Mouse (Mus musculus) forebrain, embryonic 15.5 days (tissue): ENCODE results near the gene Tomm40. TPM values are rescaled to one million over a fixed set of nuclear protein-coding genes. Genes with fewer than 3 reads are reported as not detected.

Experiments used
- ATAC-seq: fragments of 200-750 bp; cut with Nextera tagmentation; replicated peaks from 2 replicates; pipeline ENCODE4 v1.8.0; 2017; ENCODE audit warnings: mild to moderate bottlenecking, moderate TSS enrichment, moderate library complexity
- H3K27ac ChIP-seq: fragments of 300-500 bp; sonication (generic); replicated peaks from 2 replicates; pipeline ENCODE4 v1.5.1; 2015; ENCODE audit warnings: mild to moderate bottlenecking, inconsistent platforms
- H3K27me3 ChIP-seq: fragments of 300-500 bp; sonication (generic); 2 replicates; pipeline ENCODE4 v1.6.1; 2015; ENCODE audit warnings: inconsistent platforms
- H3K36me3 ChIP-seq: fragments of 300-500 bp; sonication (generic); 2 replicates; pipeline ENCODE4 v1.6.1; 2015; ENCODE audit warnings: mild to moderate bottlenecking, inconsistent platforms
- H3K4me1 ChIP-seq: fragments of 300-500 bp; sonication (generic); 2 replicates; pipeline ENCODE4 v1.6.1; 2015; ENCODE audit warnings: inconsistent platforms
- H3K4me2 ChIP-seq: fragments of 300-500 bp; sonication (generic); replicated peaks from 2 replicates; pipeline ENCODE4 v1.6.1; 2015; ENCODE audit warnings: mild to moderate bottlenecking, inconsistent platforms
- H3K4me3 ChIP-seq: fragments of 300-500 bp; sonication (generic); 2 replicates; pipeline ENCODE4 v1.5.1; 2015; ENCODE audit warnings: mild to moderate bottlenecking, inconsistent platforms
- H3K9ac ChIP-seq: fragments of 300-500 bp; sonication (generic); replicated peaks from 2 replicates; pipeline ENCODE4 v1.6.1; 2015; ENCODE audit warnings: mild to moderate bottlenecking, inconsistent platforms
- H3K9me3 ChIP-seq: fragments of 300-500 bp; sonication (generic); 2 replicates; pipeline ENCODE4 v1.6.1; 2016; ENCODE audit warnings: inconsistent platforms
- WGBS: fragments of 180-500 bp; shearing (Covaris S2); methylation state at CpG from one replicate; pipeline ENCODE4 v1.1.7; 2015; ENCODE audit warnings: mixed read lengths; 5-methylcytosine and 5-hydroxymethylcytosine counted together
- polyA plus RNA-seq: library from polyadenylated mRNA; unstranded; fragments of >200 nt; fragmentation: Nextera tagmentation; extraction: Ambion mirVana; gene quantifications from 2 replicates; pipeline ENCODE4 v1.2.1, GENCODE M21; 2015

Tomm40 gene
- polyA plus RNA-seq, result 137 and 147 TPM in 2 replicates

- peaks cover 18% of the 10 kb centered on the region for H3K36me3 ChIP-seq
- peak; percentile 99 for ATAC-seq
- peak within 1 kb of the TSS; percentile 95 for H3K4me2 ChIP-seq
- H3K4me3 ChIP-seq, result peak within 1 kb of the TSS; percentile 73
- H3K27ac ChIP-seq, result peak within 1 kb of the TSS; percentile 91
- peaks cover 22% of the 10 kb centered on the region for H3K4me1 ChIP-seq
- no peaks in the 10 kb centered on the region for H3K27me3 ChIP-seq
- no peaks in the 10 kb centered on the region for H3K9me3 ChIP-seq
- peak within 1 kb of the TSS; percentile 70 for H3K9ac ChIP-seq
- WGBS, result under 1% methylated on average over 54 of the region's 59 CpGs
These were observed at the start of gene Tomm40 for GRCm38 (mm10) chr7:19715239-19716054. Tomm40 (minus strand) TSS chr7:19715438.

- Histone ChIP-seq H3K4me1 (peaks cover 2% of the 10 kb centered on the region; the same call in 1 of the 2 replicates), H3K4me2 (no peak overlapping the region), H3K27me3 (peaks cover 12% of the 10 kb centered on the region), H3K9me3 (no peaks in the 10 kb centered on the region), H3K27ac (no peak overlapping the region), H3K9ac (no peak overlapping the region), H3K4me3 (no peak overlapping the region), H3K36me3 (no peaks in the 10 kb centered on the region)
- WGBS, result 91% methylated on average over 9 of the region's 9 CpGs
- no peak for ATAC-seq
These were observed 49.3 kb upstream of the Tomm40 start for GRCm38 (mm10) chr7:19764581-19764980.

DNA sequence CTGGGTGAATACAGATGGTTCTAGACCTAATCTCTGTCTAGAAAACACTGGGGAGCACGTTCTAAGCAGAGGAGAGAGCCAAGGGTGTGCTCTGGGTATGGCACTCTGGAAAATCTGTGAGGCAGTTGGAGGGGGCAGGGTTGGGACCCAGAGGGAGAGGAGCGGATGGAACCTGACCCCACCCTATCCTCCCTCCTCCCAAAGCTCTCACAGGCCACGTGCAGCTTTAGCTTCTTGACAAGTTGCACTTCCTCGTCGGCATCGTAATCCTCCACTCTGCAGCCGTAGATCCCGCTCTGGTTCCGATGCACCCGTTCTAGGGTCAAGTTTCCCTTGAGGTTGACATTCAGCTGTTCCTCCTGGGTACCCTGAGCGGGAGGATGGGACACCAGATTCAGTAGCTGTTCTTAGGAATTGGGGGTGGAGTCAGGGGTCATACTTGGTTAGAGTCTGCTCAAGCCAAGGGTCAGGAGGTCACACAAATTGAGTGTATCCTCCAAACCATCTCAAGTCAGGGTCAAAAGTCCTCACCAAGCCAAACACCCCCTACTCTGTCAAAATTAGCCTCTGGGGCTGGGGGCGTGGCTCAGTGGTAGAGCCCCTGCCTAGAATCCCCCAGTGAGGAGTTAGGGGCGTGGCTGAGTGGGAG is 48.7 kb upstream of the Tomm40 start:
- H3K4me3 ChIP-seq, result no peak overlapping the region
- H3K4me2 ChIP-seq, result no peak overlapping the region
- WGBS, result 90% methylated on average over 13 of the region's 13 CpGs
- no peak overlapping the region for H3K27ac ChIP-seq
- H3K9ac ChIP-seq, result no peak overlapping the region
- no peaks in the 10 kb centered on the region for H3K4me1 ChIP-seq
- H3K9me3 ChIP-seq, result no peaks in the 10 kb centered on the region
- ATAC-seq, result no peak
- H3K27me3 ChIP-seq, result peaks cover 5% of the 10 kb centered on the region
- no peaks in the 10 kb centered on the region for H3K36me3 ChIP-seq

- H3K4me2 ChIP-seq, result no peak overlapping the region
- H3K9ac ChIP-seq, result no peak overlapping the region
- no peaks in the 10 kb centered on the region for H3K4me1 ChIP-seq
- no peaks in the 10 kb centered on the region for H3K9me3 ChIP-seq
- no peaks in the 10 kb centered on the region for H3K27me3 ChIP-seq
- H3K27ac ChIP-seq, result no peak overlapping the region
- no peak overlapping the region for H3K4me3 ChIP-seq
- ATAC-seq, result no peak
- 91% methylated on average over 11 of the region's 11 CpGs for WGBS
- no peaks in the 10 kb centered on the region for H3K36me3 ChIP-seq
These were observed 47.0 kb upstream of the Tomm40 start for GRCm38 (mm10) chr7:19762283-19762682.

DNA sequence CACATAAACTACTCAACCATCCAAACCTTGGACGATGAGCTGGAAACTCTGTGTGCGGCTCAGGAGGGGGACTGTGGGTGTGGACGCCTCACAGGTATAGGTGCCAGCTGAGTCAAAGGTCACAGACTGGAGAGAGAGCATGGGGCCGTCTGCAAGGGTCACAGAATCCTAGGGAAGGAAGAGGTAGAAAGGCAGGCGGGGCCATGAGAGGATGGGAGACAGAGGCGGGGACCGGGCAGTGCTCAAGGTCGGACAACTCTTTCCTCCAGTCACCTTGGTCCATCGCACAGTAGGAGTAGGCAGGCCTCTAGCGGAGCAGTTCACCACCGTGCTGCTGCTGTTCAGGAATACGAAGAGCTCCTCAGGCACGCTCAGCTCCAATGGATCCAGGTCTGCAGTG is 44.8 kb upstream of the Tomm40 start:
- H3K9ac ChIP-seq, result no peak overlapping the region
- ATAC-seq, result no peak
- no peaks in the 10 kb centered on the region for H3K4me1 ChIP-seq
- H3K4me2 ChIP-seq, result no peak overlapping the region
- no peaks in the 10 kb centered on the region for H3K27me3 ChIP-seq
- H3K36me3 ChIP-seq, result no peaks in the 10 kb centered on the region
- 90% methylated on average over 13 of the region's 13 CpGs for WGBS
- no peaks in the 10 kb centered on the region for H3K9me3 ChIP-seq
- H3K27ac ChIP-seq, result no peak overlapping the region
- H3K4me3 ChIP-seq, result no peak overlapping the region

- no peaks in the 10 kb centered on the region for H3K4me1 ChIP-seq
- no peaks in the 10 kb centered on the region for H3K36me3 ChIP-seq
- H3K27ac ChIP-seq, result no peak overlapping the region
- H3K27me3 ChIP-seq, result no peaks in the 10 kb centered on the region
- 92% methylated on average over 13 of the region's 13 CpGs for WGBS
- no peak overlapping the region for H3K4me3 ChIP-seq
- H3K9me3 ChIP-seq, result no peaks in the 10 kb centered on the region
- ATAC-seq, result no peak
- H3K4me2 ChIP-seq, result no peak overlapping the region
- no peak overlapping the region for H3K9ac ChIP-seq
These were observed 43.4 kb upstream of the Tomm40 start for GRCm38 (mm10) chr7:19758623-19759022.

DNA sequence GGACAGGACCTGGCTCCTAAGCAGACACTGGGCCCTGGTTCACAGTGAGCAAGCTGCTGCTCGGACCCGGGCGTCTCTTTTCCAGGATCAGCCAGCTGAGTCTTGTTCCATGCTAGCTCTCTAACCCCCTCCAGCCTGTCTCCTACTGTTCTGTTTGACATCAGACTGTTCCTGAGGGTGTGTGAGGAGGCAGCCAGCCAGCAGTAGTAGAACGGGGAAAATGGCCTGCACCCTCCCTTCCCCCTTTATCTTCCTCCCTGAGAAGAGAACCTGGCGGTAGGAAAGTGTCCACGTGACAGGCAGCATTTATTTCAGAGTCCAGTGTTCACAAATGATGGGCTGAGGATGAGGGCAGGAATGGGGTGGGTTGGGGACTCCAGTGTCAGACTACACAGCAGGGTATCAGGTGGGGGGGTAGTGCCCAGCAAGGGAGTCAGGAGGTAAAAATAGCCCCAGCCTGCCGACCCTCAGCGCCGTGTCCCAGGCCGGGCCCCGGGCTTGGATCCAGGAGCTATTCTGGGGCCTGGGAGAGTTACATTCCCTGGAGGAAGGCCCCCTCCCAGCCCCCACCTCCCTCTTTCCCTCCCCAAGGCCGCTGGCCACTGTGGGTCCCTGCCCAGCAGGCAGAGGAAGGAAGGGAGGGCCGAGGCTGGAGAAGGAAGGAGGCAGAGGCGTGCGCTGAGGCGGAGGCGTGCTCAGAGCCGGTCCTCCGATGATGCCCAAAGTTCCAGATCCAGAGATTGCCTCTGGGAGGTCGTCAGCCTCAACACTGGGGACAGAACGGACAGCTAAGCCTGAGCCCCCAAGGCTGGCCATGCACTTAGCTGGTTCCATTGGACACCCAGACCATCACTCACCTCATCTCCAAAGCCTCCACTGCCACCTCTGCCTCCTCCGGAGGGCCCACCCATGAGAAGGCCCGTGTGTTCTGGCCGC is 40.9 kb upstream of the Tomm40 start:
- H3K27ac ChIP-seq, result no peak overlapping the region
- no peaks in the 10 kb centered on the region for H3K9me3 ChIP-seq
- no peak for ATAC-seq
- H3K4me3 ChIP-seq, result no peak overlapping the region
- 79% methylated on average over 24 of the region's 24 CpGs for WGBS
- H3K4me1 ChIP-seq, result no peaks in the 10 kb centered on the region
- no peaks in the 10 kb centered on the region for H3K36me3 ChIP-seq
- H3K27me3 ChIP-seq, result no peaks in the 10 kb centered on the region
- no peak overlapping the region for H3K9ac ChIP-seq
- no peak overlapping the region for H3K4me2 ChIP-seq

DNA sequence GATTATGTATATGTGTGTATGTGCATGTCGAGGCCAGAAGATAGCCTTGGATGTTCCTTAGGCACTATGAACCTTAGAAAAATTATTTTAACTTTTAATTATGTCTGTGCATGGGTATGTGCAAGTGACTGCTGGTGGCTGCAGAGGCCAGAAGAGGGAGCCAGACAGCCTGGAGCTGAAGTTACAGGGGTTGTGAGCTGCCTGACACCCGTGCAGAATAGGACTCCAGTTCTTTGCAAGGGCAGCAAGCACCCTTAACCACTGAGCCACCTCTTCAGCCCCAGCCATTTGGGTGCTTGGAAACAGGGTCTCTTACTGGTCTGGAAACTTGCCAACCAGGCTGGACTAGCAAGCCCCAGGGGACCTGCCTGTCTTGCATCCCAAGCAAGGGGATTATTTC is 39.8 kb upstream of the Tomm40 start:
- ATAC-seq, result no peak
- no peak overlapping the region for H3K4me3 ChIP-seq
- 79% methylated on average over 2 of the region's 2 CpGs for WGBS

GRCm38 (mm10) chr7:19754065-19754464 is 38.8 kb upstream of the Tomm40 start:
- Histone ChIP-seq H3K9ac (no peak overlapping the region), H3K4me1 (peaks cover 8% of the 10 kb centered on the region; the same call in 1 of the 2 replicates), H3K9me3 (no peaks in the 10 kb centered on the region), H3K4me2 (no peak overlapping the region), H3K36me3 (no peaks in the 10 kb centered on the region), H3K4me3 (no peak overlapping the region), H3K27ac (no peak overlapping the region), H3K27me3 (no peaks in the 10 kb centered on the region)
- no peak for ATAC-seq
- WGBS, result 82% methylated on average over 1 of the region's 1 CpGs

More for the DNA sequence above, 39.8 kb upstream of the Tomm40 start:
- Histone ChIP-seq H3K9me3 (no peaks in the 10 kb centered on the region), H3K4me1 (peaks cover 6% of the 10 kb centered on the region; the same call in 1 of the 2 replicates), H3K27me3 (no peaks in the 10 kb centered on the region), H3K36me3 (no peaks in the 10 kb centered on the region), H3K27ac (no peak overlapping the region), H3K4me2 (no peak overlapping the region), H3K9ac (no peak overlapping the region)

GRCm38 (mm10) chr7:19753587-19753986 is 38.3 kb upstream of the Tomm40 start:
- H3K9me3 ChIP-seq, result no peaks in the 10 kb centered on the region
- no peak overlapping the region for H3K4me2 ChIP-seq
- H3K27me3 ChIP-seq, result no peaks in the 10 kb centered on the region
- H3K27ac ChIP-seq, result no peak overlapping the region
- ATAC-seq, result no peak
- H3K4me3 ChIP-seq, result no peak overlapping the region
- H3K36me3 ChIP-seq, result no peaks in the 10 kb centered on the region
- 83% methylated on average over 7 of the region's 7 CpGs for WGBS
- H3K4me1 ChIP-seq, result peaks cover 11% of the 10 kb centered on the region
- no peak overlapping the region for H3K9ac ChIP-seq

- Histone ChIP-seq H3K9me3 (no peaks in the 10 kb centered on the region), H3K4me1 (peaks cover 21% of the 10 kb centered on the region), H3K4me3 (no peak overlapping the region), H3K27me3 (no peaks in the 10 kb centered on the region), H3K27ac (no peak overlapping the region), H3K9ac (no peak overlapping the region), H3K4me2 (no peak overlapping the region), H3K36me3 (no peaks in the 10 kb centered on the region)
- WGBS, result 75% methylated on average over 8 of the region's 8 CpGs
- ATAC-seq, result no peak
These were observed 37.4 kb upstream of the Tomm40 start for GRCm38 (mm10) chr7:19752652-19753051.

GRCm38 (mm10) chr7:19751070-19751383 is 35.8 kb upstream of the Tomm40 start:
- Histone ChIP-seq H3K9me3 (no peaks in the 10 kb centered on the region), H3K4me1 (peaks cover 34% of the 10 kb centered on the region), H3K4me2 (no peak overlapping the region), H3K4me3 (no peak overlapping the region), H3K27ac (no peak overlapping the region), H3K27me3 (no peaks in the 10 kb centered on the region), H3K9ac (no peak overlapping the region), H3K36me3 (no peaks in the 10 kb centered on the region)
- ATAC-seq, result no peak
- 55% methylated on average over 4 of the region's 4 CpGs for WGBS
